Mouse (Mus musculus) heart, postnatal 0 days (tissue): ENCODE results near the gene Sprr2a2. TPM values are rescaled to one million over a fixed set of nuclear protein-coding genes. Genes with fewer than 3 reads are reported as not detected.
A peak's percentile ranks its signal among the peaks of the same experiment; 100 is the strongest.
"Not testable (repeated sequence)": the region's sequence is repeated elsewhere in the genome, so short reads cannot be mapped to it uniquely, and the experiment has no call there.

Experiments
- ATAC-seq: fragments of 200-750 bp; cut with Nextera tagmentation; 2 replicates; pipeline ENCODE4 v1.8.0; 2017; ENCODE audit warnings: low read depth, moderate number of reproducible peaks, moderate library complexity; ENCODE audit not compliant: insufficient read depth
- DNase-seq: peaks from one replicate; pipeline ENCODE4 v3.0.0-alpha.2; 2016; ENCODE audit warnings: low spot score
- H3K27ac ChIP-seq: fragments of 300-500 bp; sonication (generic); 2 replicates; pipeline ENCODE4 v1.5.1; 2014; ENCODE audit warnings: low read depth, mild to moderate bottlenecking
- H3K27me3 ChIP-seq: fragments of 300-500 bp; sonication (generic); 2 replicates; pipeline ENCODE4 v1.6.1; 2014; ENCODE audit warnings: low read length, mixed read lengths; ENCODE audit not compliant: control insufficient read depth, insufficient read depth
- H3K36me3 ChIP-seq: fragments of 300-500 bp; sonication (generic); replicated peaks from 2 replicates; pipeline ENCODE4 v1.6.1; 2014; ENCODE audit warnings: low read length, mixed read lengths; ENCODE audit not compliant: control insufficient read depth, insufficient read depth
- H3K4me1 ChIP-seq: fragments of 300-500 bp; sonication (generic); 2 replicates; pipeline ENCODE4 v1.6.1; 2014; ENCODE audit warnings: antibody characterized with exemption; ENCODE audit not compliant: control insufficient read depth, insufficient read depth
- H3K4me2 ChIP-seq: fragments of 300-500 bp; sonication (generic); 2 replicates; pipeline ENCODE4 v1.6.1; 2014; ENCODE audit warnings: low read depth, mild to moderate bottlenecking, low read length, moderate library complexity
- H3K4me3 ChIP-seq: fragments of 300-500 bp; sonication (generic); 2 replicates; pipeline ENCODE4 v1.5.1; 2014; ENCODE audit warnings: low read depth, low read length
- H3K9ac ChIP-seq: fragments of 300-500 bp; sonication (generic); replicated peaks from 2 replicates; pipeline ENCODE4 v1.6.1; 2014; ENCODE audit warnings: low read depth, low read length, mixed read lengths
- H3K9me3 ChIP-seq: fragments of 300-500 bp; sonication (generic); replicated peaks from 2 replicates; pipeline ENCODE4 v1.6.1; 2016; ENCODE audit warnings: low read length; ENCODE audit not compliant: control insufficient read depth
- CTCF ChIP-seq: IDR thresholded peaks from 2 replicates; pipeline ENCODE4 v1.5.1; 2016; ENCODE audit warnings: antibody characterized with exemption, control low read depth, low read depth
- EP300 ChIP-seq: IDR thresholded peaks from 2 replicates; pipeline ENCODE4 v1.6.1; 2016; ENCODE audit warnings: antibody characterized with exemption, low read depth
- WGBS: fragments of 180-500 bp; shearing (Covaris S2); extraction: QIAGEN DNeasy Blood & Tissue Kit; methylation state at CpG from one replicate; pipeline ENCODE4 v1.1.7; 2014; 5-methylcytosine and 5-hydroxymethylcytosine counted together
- polyA plus RNA-seq: library from polyadenylated mRNA; unstranded; fragments of >200 nt; fragmentation: Nextera tagmentation; extraction: Ambion mirVana; gene quantifications from 2 replicates; pipeline ENCODE4 v1.2.1, GENCODE M21; 2015
- total RNA-seq: library from RNA; depleted of rRNA; stranded (reverse); fragments of >200 nt; gene quantifications from 2 replicates; pipeline ENCODE4 v1.2.3, GENCODE M21; 2014; ENCODE audit warnings: low replicate concordance; rRNA removed

Sprr2a2 gene
- total RNA-seq = 10.1 and 38.9 TPM in 2 replicates
- 8.6 and 12.1 TPM in 2 replicates for polyA plus RNA-seq

- not testable (repeated sequence) for ATAC-seq, DNase-seq, H3K36me3 ChIP-seq, H3K27ac ChIP-seq, H3K4me2 ChIP-seq, H3K9me3 ChIP-seq, H3K27me3 ChIP-seq, H3K4me1 ChIP-seq, H3K9ac ChIP-seq, H3K4me3 ChIP-seq
- WGBS = no CpG with 5 or more reads among the region's 2 CpGs
Observed at GRCm38 (mm10) chr3:92215569-92215968, at the start of gene Sprr2a2, which contains the start of gene Sprr2a1. Gene Sprr2a2, plus strand, starts transcription at chr3:92215920. Gene Sprr2a1, plus strand, starts transcription at chr3:92215799.

- Histone ChIP-seq H3K4me1 (no peaks in the 10 kb centered on the region), H3K4me3 (no peak overlapping the region), H3K4me2 (no peak overlapping the region), H3K27me3 (no peaks in the 10 kb centered on the region), H3K9me3 (no peaks in the 10 kb centered on the region), H3K27ac (no peak overlapping the region), H3K36me3 (no peaks in the 10 kb centered on the region), H3K9ac (no peak overlapping the region)
- no peak for TF ChIP-seq EP300
- TF ChIP-seq CTCF = no peak
- WGBS = 82% methylated on average over 3 of the region's 3 CpGs
- no peak for ATAC-seq
- no peak for DNase-seq
Observed at GRCm38 (mm10) chr3:92169847-92170246, 45.9 kb upstream of the Sprr2a2 start.

- no peak overlapping the region for H3K4me2 ChIP-seq
- no peaks in the 10 kb centered on the region for H3K27me3 ChIP-seq
- no peaks in the 10 kb centered on the region for H3K4me1 ChIP-seq
- H3K27ac ChIP-seq = no peak overlapping the region
- H3K9ac ChIP-seq = no peak overlapping the region
- 56% methylated on average over 1 of the region's 1 CpGs for WGBS
- no peak for TF ChIP-seq EP300
- no peak for TF ChIP-seq CTCF
- H3K36me3 ChIP-seq = no peaks in the 10 kb centered on the region
- H3K9me3 ChIP-seq = no peaks in the 10 kb centered on the region
- no peak for ATAC-seq
- no peak overlapping the region for H3K4me3 ChIP-seq
- no peak for DNase-seq
Observed at GRCm38 (mm10) chr3:92176880-92177279, 38.8 kb upstream of the Sprr2a2 start.

GRCm38 (mm10) chr3:92195512-92196200 is 20.1 kb upstream of the Sprr2a2 start:
- H3K4me2 ChIP-seq = no peak overlapping the region
- H3K36me3 ChIP-seq = no peaks in the 10 kb centered on the region
- no peak overlapping the region for H3K27ac ChIP-seq
- 82% methylated on average over 6 of the region's 6 CpGs for WGBS
- TF ChIP-seq EP300 (no peak), CTCF (no peak)
- H3K27me3 ChIP-seq = no peaks in the 10 kb centered on the region
- H3K9ac ChIP-seq = no peak overlapping the region
- ATAC-seq (no peak), DNase-seq (no peak)
- H3K4me1 ChIP-seq = no peaks in the 10 kb centered on the region
- H3K4me3 ChIP-seq = no peak overlapping the region
- no peaks in the 10 kb centered on the region for H3K9me3 ChIP-seq

GRCm38 (mm10) chr3:92211133-92211925 is 4.4 kb upstream of the Sprr2a2 start:
- H3K4me1 ChIP-seq, H3K9me3 ChIP-seq, H3K27me3 ChIP-seq, H3K4me2 ChIP-seq, H3K4me3 ChIP-seq, H3K36me3 ChIP-seq, DNase-seq, H3K9ac ChIP-seq, H3K27ac ChIP-seq: not testable (repeated sequence)
- ATAC-seq = peak; percentile 49
- no CpG with 5 or more reads among the region's 16 CpGs for WGBS

GRCm38 (mm10) chr3:92212059-92212458 is 3.7 kb upstream of the Sprr2a2 start:
- not testable (repeated sequence) for DNase-seq, H3K36me3 ChIP-seq, H3K9ac ChIP-seq, H3K4me3 ChIP-seq, H3K27ac ChIP-seq, H3K9me3 ChIP-seq, H3K27me3 ChIP-seq, H3K4me2 ChIP-seq, ATAC-seq, H3K4me1 ChIP-seq
- no CpG with 5 or more reads among the region's 1 CpGs for WGBS

GRCm38 (mm10) chr3:92213651-92214050 is 2.1 kb upstream of the Sprr2a2 start:
- not testable (repeated sequence) for H3K27me3 ChIP-seq, H3K27ac ChIP-seq, H3K9me3 ChIP-seq, H3K4me3 ChIP-seq, ATAC-seq, H3K9ac ChIP-seq, H3K4me2 ChIP-seq, H3K4me1 ChIP-seq, H3K36me3 ChIP-seq, DNase-seq

- not testable (repeated sequence) for H3K27ac ChIP-seq, H3K4me1 ChIP-seq, DNase-seq, H3K36me3 ChIP-seq, H3K9me3 ChIP-seq, H3K9ac ChIP-seq, H3K27me3 ChIP-seq, H3K4me2 ChIP-seq, H3K4me3 ChIP-seq
- 0 out of 2 replicates have a peak, but pooled peaks have one; percentile 47 for ATAC-seq
- WGBS = no CpG with 5 or more reads among the region's 8 CpGs
Observed at GRCm38 (mm10) chr3:92219031-92219430, 3.3 kb downstream of the Sprr2a2 start.
